Mouse (Mus musculus) ES-E14 (cell line): ENCODE measurements around the gene Lamp5. TPM values are rescaled to one million over a fixed set of nuclear protein-coding genes. Genes with fewer than 3 reads are reported as not detected.
A peak's percentile ranks its signal among the peaks of the same experiment; 100 is the strongest.

Experiments used
- DNase-seq: peaks from one replicate; pipeline ENCODE4 v3.0.0-alpha.2; 2013; ENCODE audit warnings: low read depth, low spot score
- H3K27ac ChIP-seq: 2 replicates; pipeline ENCODE4 v1.5.1; 2012; ENCODE audit warnings: low read depth, mild to moderate bottlenecking, low read length, moderate library complexity, mixed read lengths; ENCODE audit not compliant: poor library complexity, insufficient read depth, severe bottlenecking
- H3K36me3 ChIP-seq: 2 replicates; pipeline ENCODE4 v1.6.1; 2012; ENCODE audit warnings: mild to moderate bottlenecking, low read length, moderate library complexity, mixed read lengths; ENCODE audit not compliant: control insufficient read depth, poor library complexity, insufficient read depth, severe bottlenecking
- H3K4me1 ChIP-seq, 2 experiments: fragments of 150-350 bp in 1 of 2; sonication (generic) in 1 of 2; 2 replicates each; pipeline ENCODE4 v1.6.1; 2012; ENCODE audit warnings: low read length in 2 of 2, mild to moderate bottlenecking in 1 of 2, mixed read lengths in 1 of 2; ENCODE audit not compliant: control insufficient read depth in 2 of 2, insufficient read depth in 2 of 2, poor library complexity in 1 of 2
- H3K4me3 ChIP-seq, 2 experiments: fragments of 150-350 bp in 1 of 2; sonication (generic) in 1 of 2; 2 replicates each; pipeline ENCODE4 v1.5.1; 2012; ENCODE audit warnings: low read length in 2 of 2, low read depth in 1 of 2, mild to moderate bottlenecking in 1 of 2, mixed read lengths in 1 of 2; ENCODE audit not compliant: insufficient read depth in 1 of 2, poor library complexity in 1 of 2, severe bottlenecking in 1 of 2
- H3K9ac ChIP-seq: 2 replicates; pipeline ENCODE4 v1.6.1; 2012; ENCODE audit warnings: low read depth, mild to moderate bottlenecking, low read length, mixed read lengths; ENCODE audit not compliant: poor library complexity, insufficient read depth, severe bottlenecking
- H3K9me3 ChIP-seq: fragments of 150-350 bp; sonication (generic); 2 replicates; pipeline ENCODE4 v1.6.1; 2012; ENCODE audit warnings: low read depth, mild to moderate bottlenecking, low read length; ENCODE audit not compliant: control insufficient read depth, insufficient read depth
- CHD2 ChIP-seq: IDR thresholded peaks from 2 replicates; pipeline ENCODE4 v1.6.1; 2014; ENCODE audit warnings: mild to moderate bottlenecking, low read depth, low read length, inconsistent platforms
- HCFC1 ChIP-seq: IDR thresholded peaks from 2 replicates; pipeline ENCODE4 v1.6.1; 2012; ENCODE audit warnings: low read length, inconsistent platforms, borderline replicate concordance; ENCODE audit not compliant: insufficient read depth
- MAFK ChIP-seq: IDR thresholded peaks from 2 replicates; pipeline ENCODE4 v1.6.1; 2014; ENCODE audit warnings: mild to moderate bottlenecking, low read depth, low read length, inconsistent platforms; ENCODE audit not compliant: insufficient read depth
- ZC3H11A ChIP-seq: IDR thresholded peaks from 2 replicates; pipeline ENCODE4 v1.6.1; 2012; ENCODE audit warnings: low read depth, mild to moderate bottlenecking, inconsistent platforms, low read length, borderline replicate concordance
- ZNF384 ChIP-seq: IDR thresholded peaks from 2 replicates; pipeline ENCODE4 v1.6.1; 2012; ENCODE audit warnings: low read depth, low read length, inconsistent platforms
- in situ Hi-C, 2 experiments: fragments of 600-800 bp; cut with MboI; formaldehyde crosslinking; loops; one replicate each; pipeline ENCODE4 v1.15.1; 2025; ENCODE audit warnings: low sequenced_read_pairs in 2 of 2, inconsistent platforms in 1 of 2; ENCODE audit not compliant: unreplicated experiment in 2 of 2
- total RNA-seq: library from RNA; depleted of rRNA; stranded (reverse); fragments of 300-350 nt; gene quantifications from 2 replicates; pipeline ENCODE4 v1.2.3, GENCODE M21; 2012

Lamp5 gene
- total RNA-seq, 1 experiment, result not detected

- H3K36me3 ChIP-seq, result no peaks in the 10 kb centered on the region
- H3K9me3 ChIP-seq, result no peaks in the 10 kb centered on the region
- H3K4me1 ChIP-seq, result no peaks in the 10 kb centered on the region; a peak in 1 of 4 replicates
- in situ Hi-C loops, result no loop called here
- H3K4me3 ChIP-seq, result peak overlapping the region; percentile 21 to 47; a peak in 2 of 4 replicates
- H3K27ac ChIP-seq, result no peak overlapping the region
- H3K9ac ChIP-seq, result no peak overlapping the region
- no peak for DNase-seq
- TF ChIP-seq ZNF384, result no peak
- no peak for TF ChIP-seq MAFK
- no peak for TF ChIP-seq CHD2
- TF ChIP-seq ZC3H11A, result no peak
- TF ChIP-seq HCFC1, result no peak
These were observed 1.0 kb upstream of the Lamp5 start for GRCm38 (mm10) chr2:136050793-136051615.

DNA sequence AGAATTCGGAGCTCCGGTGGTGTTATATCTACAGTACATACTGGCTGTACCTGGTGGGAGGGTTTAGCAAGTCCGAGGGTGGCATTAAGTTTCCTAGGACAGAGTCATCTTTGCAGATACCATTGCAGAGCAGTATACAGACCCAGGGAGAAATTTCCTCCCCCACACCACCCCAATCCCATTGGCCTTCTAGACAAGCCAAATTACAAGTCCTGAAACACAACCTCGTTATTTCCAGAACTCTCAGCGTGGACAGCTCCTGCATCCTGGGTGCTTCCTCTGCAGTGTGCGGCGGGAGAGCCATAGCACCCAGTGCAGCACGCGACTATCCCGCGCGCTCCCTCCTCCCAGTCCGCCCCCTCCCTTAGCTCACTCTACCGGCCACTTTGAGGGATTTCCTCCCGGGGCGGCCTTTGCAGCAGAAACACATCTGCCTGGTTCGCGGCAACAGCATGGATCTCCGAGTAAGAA lies 5.9 kb downstream of the Lamp5 start:
- Histone ChIP-seq H3K9me3 (no peaks in the 10 kb centered on the region), H3K4me1 (peaks cover 0 to 8% of the 10 kb centered on the region in 2 experiments; a peak in 1 of 4 replicates), H3K27ac (no peak overlapping the region), H3K4me3 (peak overlapping the region in 1 of 2 experiments; percentile 21; a peak in 1 of 4 replicates), H3K36me3 (no peaks in the 10 kb centered on the region), H3K9ac (no peak overlapping the region)
- no peak for TF ChIP-seq MAFK
- no peak for TF ChIP-seq HCFC1
- TF ChIP-seq ZNF384, result no peak
- no peak for TF ChIP-seq ZC3H11A
- no peak for TF ChIP-seq CHD2
- in situ Hi-C loops, result no loop called here
- peak; percentile 37 for DNase-seq

DNA sequence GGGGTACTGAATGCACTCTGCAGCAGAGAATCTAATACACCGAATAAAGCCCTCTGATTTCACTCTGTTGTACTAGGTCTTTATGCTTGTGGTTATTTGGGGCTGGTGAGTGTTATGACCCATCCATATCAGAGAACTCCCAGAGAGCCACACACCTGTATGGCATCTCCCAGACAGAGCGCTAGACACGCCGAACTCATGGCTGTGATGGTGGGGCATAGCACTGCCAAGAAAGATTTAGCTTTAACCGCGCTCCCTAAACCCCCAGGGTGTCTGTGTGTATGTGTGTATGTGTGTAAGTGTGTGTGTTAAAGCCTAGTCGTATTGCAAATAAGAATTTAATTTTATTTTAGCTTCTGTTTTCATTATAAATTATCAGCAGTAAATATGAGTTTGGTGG lies 6.4 kb downstream of the Lamp5 start:
- DNase-seq, result no peak
- Histone ChIP-seq H3K4me3 (peak overlapping the region; percentile 10 to 21; a peak in 1 of 4 replicates), H3K27ac (no peak overlapping the region), H3K4me1 (peaks cover 0 to 8% of the 10 kb centered on the region in 2 experiments; a peak in 1 of 4 replicates), H3K9me3 (no peaks in the 10 kb centered on the region), H3K36me3 (no peaks in the 10 kb centered on the region), H3K9ac (no peak overlapping the region)
- in situ Hi-C loops, result no loop called here
- TF ChIP-seq MAFK (no peak), ZC3H11A (no peak), CHD2 (no peak), ZNF384 (no peak), HCFC1 (no peak)

DNA sequence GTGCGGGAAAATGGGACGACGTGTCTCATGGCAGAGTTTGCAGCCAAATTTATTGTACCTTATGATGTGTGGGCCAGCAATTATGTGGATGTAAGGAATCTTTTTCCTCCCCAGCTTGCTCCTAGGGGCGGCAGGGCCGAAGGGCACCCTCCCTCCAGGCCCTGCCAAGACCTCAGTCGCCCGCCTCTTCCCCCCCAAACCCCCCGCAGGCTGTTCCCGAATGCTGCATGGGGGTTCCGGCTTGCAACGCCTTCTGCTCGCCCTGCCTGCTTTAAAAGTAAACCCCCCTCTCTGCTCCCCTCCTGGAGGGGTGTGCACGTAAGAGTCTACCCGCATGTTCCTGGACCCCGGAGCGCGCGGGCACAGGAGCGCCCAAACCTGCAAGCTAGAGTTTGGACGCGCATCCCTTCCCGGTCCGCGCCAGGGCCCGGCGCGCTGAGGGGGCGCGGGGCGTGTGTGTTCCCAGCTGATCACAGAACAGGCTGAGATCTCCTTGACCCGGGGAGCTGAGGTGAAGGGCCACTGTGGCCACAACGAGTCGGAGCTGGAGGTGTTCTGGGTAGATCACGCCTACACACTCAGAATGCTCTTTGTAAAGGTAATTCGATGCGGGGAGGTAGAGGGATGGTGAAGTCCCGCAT lies 7.1 kb downstream of the Lamp5 start:
- Histone ChIP-seq H3K4me1 (peaks cover 0 to 8% of the 10 kb centered on the region in 2 experiments; a peak in 1 of 4 replicates), H3K4me3 (peak overlapping the region; percentile 57 to 64), H3K9me3 (no peaks in the 10 kb centered on the region), H3K9ac (peak overlapping the region; percentile 28; the same call in 1 of the 2 replicates), H3K36me3 (no peaks in the 10 kb centered on the region), H3K27ac (no peak overlapping the region)
- in situ Hi-C loops, result no loop called here
- no peak for DNase-seq
- no peak for TF ChIP-seq MAFK
- no peak for TF ChIP-seq CHD2
- TF ChIP-seq ZC3H11A, result no peak
- no peak for TF ChIP-seq ZNF384
- TF ChIP-seq HCFC1, result no peak
